Mouse (Mus musculus) limb, embryonic 15.5 days (tissue): ENCODE measurements around the gene Inpp4a. TPM values are rescaled to one million over a fixed set of nuclear protein-coding genes. Genes with fewer than 3 reads are reported as not detected.

Experiments used
- ATAC-seq: fragments of 200-750 bp; cut with Nextera tagmentation; 2 replicates; pipeline ENCODE4 v1.8.0; 2017; ENCODE audit warnings: low read depth, moderate TSS enrichment; ENCODE audit not compliant: insufficient number of reproducible peaks, low FRiP score, low TSS enrichment
- H3K27ac ChIP-seq: fragments of 300-500 bp; sonication (generic); 2 replicates; pipeline ENCODE4 v1.5.1; 2015; ENCODE audit warnings: moderate library complexity, mild to moderate bottlenecking, inconsistent platforms
- H3K27me3 ChIP-seq: fragments of 300-500 bp; sonication (generic); 2 replicates; pipeline ENCODE4 v1.6.1; 2015; ENCODE audit warnings: inconsistent platforms
- H3K36me3 ChIP-seq: fragments of 300-500 bp; sonication (generic); 2 replicates; pipeline ENCODE4 v1.6.1; 2015; ENCODE audit warnings: inconsistent platforms
- H3K4me1 ChIP-seq: fragments of 300-500 bp; sonication (generic); 2 replicates; pipeline ENCODE4 v1.6.1; 2015; ENCODE audit warnings: inconsistent platforms
- H3K4me2 ChIP-seq: fragments of 300-500 bp; sonication (generic); 2 replicates; pipeline ENCODE4 v1.6.1; 2015; ENCODE audit warnings: mild to moderate bottlenecking, inconsistent platforms
- H3K4me3 ChIP-seq: fragments of 300-500 bp; sonication (generic); 2 replicates; pipeline ENCODE4 v1.5.1; 2015; ENCODE audit warnings: mild to moderate bottlenecking, inconsistent platforms
- H3K9ac ChIP-seq: fragments of 300-500 bp; sonication (generic); 2 replicates; pipeline ENCODE4 v1.6.1; 2015; ENCODE audit warnings: inconsistent platforms
- H3K9me3 ChIP-seq: fragments of 300-500 bp; sonication (generic); 2 replicates; pipeline ENCODE4 v1.6.1; 2016; ENCODE audit warnings: inconsistent platforms
- WGBS: fragments of 180-500 bp; shearing (Covaris S2); methylation state at CpG from one replicate; pipeline ENCODE4 v1.1.7; 2015; 5-methylcytosine and 5-hydroxymethylcytosine counted together
- polyA plus RNA-seq: library from polyadenylated mRNA; unstranded; fragments of >200 nt; fragmentation: Nextera tagmentation; extraction: Ambion mirVana; gene quantifications from 2 replicates; pipeline ENCODE4 v1.2.1, GENCODE M21; 2015

Inpp4a gene
- polyA plus RNA-seq, 1 experiment from 2014 or later, result 16.9 TPM

- H3K9ac ChIP-seq, result peak overlapping the region; percentile 89
- no peaks in the 10 kb centered on the region for H3K9me3 ChIP-seq
- H3K36me3 ChIP-seq, result peaks cover 43% of the 10 kb centered on the region
- no peak for ATAC-seq
- H3K4me3 ChIP-seq, result peak overlapping the region; percentile 98
- H3K4me2 ChIP-seq, result peak overlapping the region; percentile 75
- no peaks in the 10 kb centered on the region for H3K27me3 ChIP-seq
- H3K4me1 ChIP-seq, result peaks cover 22% of the 10 kb centered on the region
- H3K27ac ChIP-seq, result peak overlapping the region; percentile 85
- WGBS, result 1% methylated on average over 40 of the region's 40 CpGs
Measured at GRCm38 (mm10) chr1:37430297-37430840, 130.7 kb downstream of the Inpp4a start.

DNA sequence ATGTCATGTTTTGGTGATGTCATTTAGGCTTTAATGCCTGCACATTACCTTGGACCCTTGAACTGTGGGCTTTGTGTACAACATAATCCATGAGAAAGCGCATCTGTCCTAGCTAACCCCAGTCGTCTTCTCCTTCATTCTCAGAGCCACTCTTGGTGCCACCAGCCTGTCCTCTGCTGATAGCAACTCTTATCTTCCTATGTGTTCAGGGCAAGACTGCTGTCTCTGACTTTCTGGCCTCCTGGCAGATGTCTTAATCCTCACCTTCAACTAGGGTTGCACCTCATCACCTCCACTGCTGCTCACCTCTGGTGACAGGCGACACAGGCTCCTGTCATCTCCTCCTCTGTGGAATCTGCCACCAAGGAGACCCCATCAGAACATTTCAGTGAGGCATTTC is 136.8 kb downstream of the Inpp4a start:
- no peak for ATAC-seq
- Histone ChIP-seq H3K27me3 (no peaks in the 10 kb centered on the region), H3K27ac (no peak overlapping the region), H3K4me2 (no peak overlapping the region), H3K36me3 (peaks cover 83% of the 10 kb centered on the region), H3K9me3 (no peaks in the 10 kb centered on the region), H3K9ac (no peak overlapping the region), H3K4me3 (no peak overlapping the region), H3K4me1 (peaks cover 5% of the 10 kb centered on the region)
- 88% methylated on average over 3 of the region's 3 CpGs for WGBS

DNA sequence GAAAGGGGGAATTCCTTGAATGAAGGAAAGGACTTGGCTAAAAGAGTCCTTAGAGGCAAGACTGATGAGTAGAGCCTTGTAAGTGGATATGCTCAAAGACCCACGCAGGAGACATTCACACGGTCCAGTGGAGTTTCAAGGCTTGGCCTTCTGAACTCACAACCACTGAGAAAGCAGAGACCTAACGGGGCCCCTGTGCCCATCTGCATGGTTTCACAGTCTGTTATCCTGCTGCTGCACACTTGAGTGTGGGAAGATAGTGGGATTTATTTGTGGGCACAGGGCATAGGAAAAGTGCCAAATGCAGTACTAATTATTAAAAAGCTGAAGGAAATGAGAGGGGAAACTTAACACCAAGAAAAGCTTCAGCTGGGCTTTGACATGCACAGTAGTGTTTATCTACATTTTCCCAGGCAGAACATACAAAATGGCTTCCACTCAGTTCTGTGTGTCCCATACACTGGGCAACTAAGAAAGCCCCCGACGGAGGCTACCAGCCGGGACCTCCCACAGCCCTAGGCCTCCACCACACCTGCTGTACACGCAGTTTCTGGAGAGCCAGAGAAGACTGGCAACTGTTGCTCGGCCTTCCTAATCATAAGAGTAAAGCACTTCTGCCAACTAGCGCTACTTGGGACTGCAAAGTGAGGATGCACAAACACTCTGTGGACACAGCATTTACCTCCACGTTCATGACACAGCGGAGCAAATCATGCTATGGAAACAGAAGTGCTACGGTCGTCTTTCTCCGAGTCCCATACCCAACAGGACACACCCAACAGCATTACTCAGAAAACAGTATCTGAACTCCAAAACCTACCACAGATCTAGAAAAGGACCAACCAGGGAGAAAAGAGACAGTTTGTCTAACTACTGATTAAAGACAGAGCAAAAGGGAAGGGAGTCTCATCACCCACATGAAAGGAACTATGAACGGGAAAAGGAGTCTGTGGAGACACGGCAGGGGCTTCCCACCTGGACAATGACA is 143.5 kb downstream of the Inpp4a start:
- 91% methylated on average over 16 of the region's 16 CpGs for WGBS
- Histone ChIP-seq H3K4me2 (no peak overlapping the region), H3K9me3 (no peaks in the 10 kb centered on the region), H3K9ac (no peak overlapping the region), H3K4me1 (no peaks in the 10 kb centered on the region), H3K4me3 (no peak overlapping the region), H3K27me3 (no peaks in the 10 kb centered on the region), H3K27ac (no peak overlapping the region), H3K36me3 (peaks cover 58% of the 10 kb centered on the region)
- no peak for ATAC-seq

- no peak for ATAC-seq
- WGBS, result 77% methylated on average over 10 of the region's 10 CpGs
- H3K27ac ChIP-seq, result no peak overlapping the region
Measured at GRCm38 (mm10) chr1:37448361-37449095, 148.9 kb downstream of the Inpp4a start.

DNA sequence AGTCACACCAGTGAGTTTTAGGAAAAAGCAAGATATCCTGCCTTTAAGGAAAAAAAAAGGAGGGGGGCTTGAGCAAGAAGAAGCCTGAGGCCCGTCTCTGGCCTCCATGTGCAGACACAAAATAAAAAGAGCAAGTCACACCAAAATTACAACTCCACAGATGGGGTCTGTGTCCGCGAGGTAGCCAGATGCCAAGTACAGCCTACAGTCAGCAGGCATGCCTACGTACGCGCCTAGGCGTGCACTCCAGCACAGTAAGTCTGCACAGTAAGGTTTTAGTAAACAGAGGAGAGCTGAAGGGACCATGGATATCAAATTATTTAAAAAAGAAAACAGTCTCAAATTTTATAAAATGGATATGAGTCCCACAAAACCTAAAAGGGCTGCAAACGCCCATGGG is 151.6 kb downstream of the Inpp4a start:
- Histone ChIP-seq H3K4me3 (no peak overlapping the region), H3K27ac (no peak overlapping the region), H3K36me3 (peaks cover 25% of the 10 kb centered on the region), H3K4me1 (no peaks in the 10 kb centered on the region), H3K27me3 (no peaks in the 10 kb centered on the region), H3K9me3 (no peaks in the 10 kb centered on the region), H3K4me2 (no peak overlapping the region), H3K9ac (no peak overlapping the region)
- WGBS, result 84% methylated on average over 8 of the region's 8 CpGs
- no peak for ATAC-seq

More at GRCm38 (mm10) chr1:37448361-37449095, 148.9 kb downstream of the Inpp4a start:
- H3K9ac ChIP-seq, result no peak overlapping the region
- no peak overlapping the region for H3K4me2 ChIP-seq
- H3K27me3 ChIP-seq, result no peaks in the 10 kb centered on the region
- no peaks in the 10 kb centered on the region for H3K9me3 ChIP-seq
- peaks cover 35% of the 10 kb centered on the region for H3K36me3 ChIP-seq
- H3K4me1 ChIP-seq, result no peaks in the 10 kb centered on the region
- H3K4me3 ChIP-seq, result no peak overlapping the region

DNA sequence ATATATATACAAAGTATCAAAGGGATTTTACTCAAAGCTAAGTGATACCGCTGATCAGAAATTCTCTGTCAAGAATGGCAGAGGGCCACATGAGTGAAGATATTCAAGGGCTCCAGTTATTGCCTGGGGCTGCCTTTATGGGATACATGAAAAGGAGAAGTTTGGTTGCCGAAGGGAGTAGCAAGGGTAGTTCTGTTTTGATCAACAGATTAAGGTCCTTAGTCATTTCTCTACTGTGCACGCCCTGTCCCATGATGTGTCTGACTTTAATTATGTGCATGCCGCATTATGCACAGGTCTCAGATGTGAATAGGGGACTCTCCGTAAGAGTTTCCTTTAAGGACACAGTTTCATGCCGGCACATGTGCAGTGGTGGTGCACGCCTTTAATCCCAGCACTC is 157.9 kb downstream of the Inpp4a start:
- ATAC-seq, result no peak
- H3K36me3 ChIP-seq, result no peaks in the 10 kb centered on the region; the same call in 1 of the 2 replicates

More for the DNA sequence above, 157.9 kb downstream of the Inpp4a start:
- Histone ChIP-seq H3K4me1 (no peaks in the 10 kb centered on the region), H3K4me2 (no peak overlapping the region), H3K4me3 (no peak overlapping the region), H3K9ac (no peak overlapping the region), H3K9me3 (no peaks in the 10 kb centered on the region), H3K27ac (no peak overlapping the region), H3K27me3 (no peaks in the 10 kb centered on the region)
- WGBS, result 77% methylated on average over 7 of the region's 7 CpGs

Other genes starting within 250 kb of the Inpp4a start
- not detected in 2 replicates for gene Cnga3, start 85.4 kb upstream of the Inpp4a start, polyA plus RNA-seq
- gene Coa5, start 130.2 kb downstream of the Inpp4a start, polyA plus RNA-seq, result 46.1 and 47.1 TPM in 2 replicates
- 145 and 150 TPM in 2 replicates for gene Unc50, start 130.3 kb downstream of the Inpp4a start, polyA plus RNA-seq
- gene Mgat4a, start 241.2 kb downstream of the Inpp4a start, polyA plus RNA-seq, result 6.8 and 8.8 TPM in 2 replicates